Mouse (Mus musculus) myocyte (in vitro differentiated cells): Measurements from ENCODE around the gene Fgf18. TPM values are rescaled to one million over a fixed set of nuclear protein-coding genes. Genes with fewer than 3 reads are reported as not detected.
A peak's percentile ranks its signal among the peaks of the same experiment; 100 is the strongest.

ENCODE experiments used
- H3K27me3 ChIP-seq: one replicate; pipeline ENCODE4 v1.6.1; 2011; ENCODE audit not compliant: control insufficient read depth, insufficient read depth, insufficient read length
- H3K36me3 ChIP-seq: one replicate; pipeline ENCODE4 v1.6.1; 2011; ENCODE audit not compliant: control insufficient read depth, insufficient read depth
- H3K4me2 ChIP-seq: one replicate; pipeline ENCODE4 v1.6.1; 2011; ENCODE audit warnings: low read depth, control low read depth
- H3K4me3 ChIP-seq: one replicate; pipeline ENCODE4 v1.5.1; 2011; ENCODE audit warnings: mild to moderate bottlenecking, control low read depth, moderate library complexity
- H3K79me2 ChIP-seq: one replicate; pipeline ENCODE4 v1.6.1; 2011; ENCODE audit not compliant: control insufficient read depth, insufficient read depth
- H3ac ChIP-seq: one replicate; pipeline ENCODE4 v1.6.1; 2011; ENCODE audit not compliant: control insufficient read depth, insufficient read length
- CEBPB ChIP-seq: IDR thresholded peaks from 2 replicates; pipeline ENCODE4 v1.6.1; 2011; ENCODE audit warnings: mild to moderate bottlenecking, moderate library complexity; ENCODE audit not compliant: poor library complexity, insufficient read depth, severe bottlenecking
- E2F4 ChIP-seq: IDR thresholded peaks from one replicate; pipeline ENCODE4 v1.6.1; 2011; ENCODE audit warnings: mild to moderate bottlenecking, control low read depth, moderate library complexity; ENCODE audit not compliant: insufficient read depth
- MAX ChIP-seq: IDR thresholded peaks from one replicate; pipeline ENCODE4 v1.6.1; 2011; ENCODE audit warnings: low read depth, mild to moderate bottlenecking, control low read depth
- MYOD1 ChIP-seq, 3 experiments: IDR thresholded peaks; one replicate each; pipeline ENCODE4 v1.6.1; 2011; ENCODE audit warnings: control low read depth in 2 of 3, low read depth in 2 of 3, mild to moderate bottlenecking in 2 of 3, moderate library complexity in 1 of 3; ENCODE audit not compliant: insufficient read length in 2 of 3, control insufficient read depth in 1 of 3
- MYOG ChIP-seq, 3 experiments: IDR thresholded peaks; one replicate each; pipeline ENCODE4 v1.6.1; 2011; ENCODE audit warnings: control low read depth in 2 of 3, low read depth in 2 of 3, mild to moderate bottlenecking in 2 of 3; ENCODE audit not compliant: insufficient read length in 2 of 3, control insufficient read depth in 1 of 3, insufficient read depth in 1 of 3
- POLR2A ChIP-seq: IDR thresholded peaks from one replicate; pipeline ENCODE4 v1.6.1; 2011; ENCODE audit warnings: low read depth, mild to moderate bottlenecking, control low read depth, moderate library complexity; ENCODE audit not compliant: insufficient read length
- POLR2AphosphoS2 ChIP-seq: IDR thresholded peaks from one replicate; pipeline ENCODE4 v1.6.1; 2011; ENCODE audit warnings: low read depth, control low read depth; ENCODE audit not compliant: insufficient read length
- REST ChIP-seq: IDR thresholded peaks from one replicate; pipeline ENCODE4 v1.6.1; 2011; ENCODE audit warnings: mild to moderate bottlenecking, control low read depth, moderate library complexity; ENCODE audit not compliant: insufficient read depth, insufficient read length
- SRF ChIP-seq: IDR thresholded peaks from one replicate; pipeline ENCODE4 v1.6.1; 2011; ENCODE audit warnings: low read depth; ENCODE audit not compliant: control insufficient read depth, insufficient read length
- TCF12 ChIP-seq: IDR thresholded peaks from one replicate; pipeline ENCODE4 v1.6.1; 2011; ENCODE audit warnings: mild to moderate bottlenecking, control low read depth; ENCODE audit not compliant: poor library complexity, insufficient read depth, severe bottlenecking
- TCF3 ChIP-seq: IDR thresholded peaks from one replicate; pipeline ENCODE4 v1.6.1; 2011; ENCODE audit warnings: low read depth, control low read depth; ENCODE audit not compliant: insufficient read length
- USF1 ChIP-seq: IDR thresholded peaks from one replicate; pipeline ENCODE4 v1.6.1; 2011; ENCODE audit warnings: low read depth, mild to moderate bottlenecking, control low read depth, moderate library complexity
- polyA plus RNA-seq: library from polyadenylated mRNA; unstranded; fragments of >200 nt; fragmentation: generic; extraction: Trizol; gene quantifications from one replicate; pipeline ENCODE4 v1.2.1, GENCODE M21; 2012; ENCODE audit warnings: missing spikeins

Gene Fgf18
- polyA plus RNA-seq, 1 experiment, result 0.07 TPM

- no peak overlapping the region for H3K4me3 ChIP-seq
- TF ChIP-seq MYOD1 (IDR thresholded peaks at IDR 0.05; ENCODE audit: control insufficient read depth in 1 of 3, insufficient read length in 2 of 3, low read depth in 2 of 3) (no peak), E2F4 (no peak), TCF3 (no peak), MAX (no peak), TCF12 (no peak), REST (no peak), USF1 (no peak), CEBPB (no peak), MYOG (IDR thresholded peaks at IDR 0.05; ENCODE audit: control insufficient read depth in 1 of 3, insufficient read depth in 1 of 3, insufficient read length in 2 of 3, low read depth in 2 of 3) (no peak), POLR2A (no peak), SRF (no peak), POLR2AphosphoS2 (no peak)
- no peak overlapping the region for H3K4me2 ChIP-seq
- no peaks in the 10 kb centered on the region for H3K79me2 ChIP-seq
- H3K36me3 ChIP-seq, result no peaks in the 10 kb centered on the region
- no peak overlapping the region for H3ac ChIP-seq
- no peaks in the 10 kb centered on the region for H3K27me3 ChIP-seq
These were observed 47.8 kb downstream of the Fgf18 start for GRCm38 (mm10) chr11:33099425-33099824.

- no peaks in the 10 kb centered on the region for H3K79me2 ChIP-seq
- no peaks in the 10 kb centered on the region for H3K27me3 ChIP-seq
- no peaks in the 10 kb centered on the region for H3K36me3 ChIP-seq
- H3K4me2 ChIP-seq, result no peak overlapping the region
- H3ac ChIP-seq, result no peak overlapping the region
- no peak overlapping the region for H3K4me3 ChIP-seq
- no peak for TF ChIP-seq CEBPB
These were observed 48.8 kb downstream of the Fgf18 start for GRCm38 (mm10) chr11:33098446-33098845.

- Histone ChIP-seq H3K79me2 (no peaks in the 10 kb centered on the region), H3ac (no peak overlapping the region), H3K4me2 (no peak overlapping the region), H3K36me3 (no peaks in the 10 kb centered on the region), H3K27me3 (no peaks in the 10 kb centered on the region), H3K4me3 (no peak overlapping the region)
- TF ChIP-seq MAX (no peak), TCF12 (no peak), CEBPB (no peak), E2F4 (no peak), POLR2A (no peak), REST (no peak), SRF (no peak), MYOD1 (IDR thresholded peaks at IDR 0.05; ENCODE audit: control insufficient read depth in 1 of 3, insufficient read length in 2 of 3, low read depth in 2 of 3) (no peak), USF1 (no peak), POLR2AphosphoS2 (no peak), MYOG (IDR thresholded peaks at IDR 0.05; ENCODE audit: control insufficient read depth in 1 of 3, insufficient read depth in 1 of 3, insufficient read length in 2 of 3, low read depth in 2 of 3) (no peak), TCF3 (no peak)
These were observed 49.3 kb downstream of the Fgf18 start for GRCm38 (mm10) chr11:33097855-33098254.

GRCm38 (mm10) chr11:33089856-33090255 is 57.3 kb downstream of the Fgf18 start:
- no peak for TF ChIP-seq POLR2AphosphoS2
- no peak for TF ChIP-seq REST
- TF ChIP-seq E2F4, result no peak
- TF ChIP-seq MYOD1 (IDR thresholded peaks at IDR 0.05; ENCODE audit: control insufficient read depth in 1 of 3, insufficient read length in 2 of 3, low read depth in 2 of 3), result no peak
- TF ChIP-seq USF1, result no peak
- TF ChIP-seq MYOG (IDR thresholded peaks at IDR 0.05; ENCODE audit: control insufficient read depth in 1 of 3, insufficient read depth in 1 of 3, insufficient read length in 2 of 3, low read depth in 2 of 3), result no peak
- TF ChIP-seq SRF, result no peak
- TF ChIP-seq POLR2A, result no peak
- TF ChIP-seq TCF3, result no peak
- TF ChIP-seq MAX, result no peak
- no peak for TF ChIP-seq TCF12
- no peak for TF ChIP-seq CEBPB
- no peaks in the 10 kb centered on the region for H3K36me3 ChIP-seq
- no peaks in the 10 kb centered on the region for H3K79me2 ChIP-seq
- no peak overlapping the region for H3ac ChIP-seq
- no peak overlapping the region for H3K4me2 ChIP-seq
- peaks cover 3% of the 10 kb centered on the region for H3K27me3 ChIP-seq
- H3K4me3 ChIP-seq, result no peak overlapping the region

GRCm38 (mm10) chr11:33088181-33088580 is 59.0 kb downstream of the Fgf18 start:
- no peak overlapping the region for H3K4me3 ChIP-seq
- H3ac ChIP-seq, result no peak overlapping the region
- H3K79me2 ChIP-seq, result no peaks in the 10 kb centered on the region
- H3K36me3 ChIP-seq, result no peaks in the 10 kb centered on the region
- H3K4me2 ChIP-seq, result no peak overlapping the region
- TF ChIP-seq MYOD1 (IDR thresholded peaks at IDR 0.05; ENCODE audit: control insufficient read depth in 1 of 3, insufficient read length in 2 of 3, low read depth in 2 of 3) (peak in 2 of 3 experiments; percentile 37 to 74), TCF3 (peak; percentile 69), POLR2A (no peak), MYOG (IDR thresholded peaks at IDR 0.05; ENCODE audit: control insufficient read depth in 1 of 3, insufficient read depth in 1 of 3, insufficient read length in 2 of 3, low read depth in 2 of 3) (peak; percentile 3 to 94 (median 81))
- H3K27me3 ChIP-seq, result peaks cover 3% of the 10 kb centered on the region

GRCm38 (mm10) chr11:33086046-33086445 is 61.2 kb downstream of the Fgf18 start:
- TF ChIP-seq CEBPB, result no peak
- no peak for TF ChIP-seq E2F4
- no peak for TF ChIP-seq SRF
- peaks cover 6% of the 10 kb centered on the region for H3K27me3 ChIP-seq
- no peak overlapping the region for H3ac ChIP-seq
- H3K79me2 ChIP-seq, result no peaks in the 10 kb centered on the region
- no peak overlapping the region for H3K4me2 ChIP-seq
- H3K4me3 ChIP-seq, result no peak overlapping the region
- H3K36me3 ChIP-seq, result no peaks in the 10 kb centered on the region
